Mouse (Mus musculus): ENCODE data around the gene Ahdc1. TPM values are rescaled to one million over a fixed set of nuclear protein-coding genes. Genes with fewer than 3 reads are reported as not detected.
A peak's percentile ranks its signal among the peaks of the same experiment; 100 is the strongest.

Gene Ahdc1
- polyA plus RNA-seq, 1 experiment from 2014 or later: 6.3 TPM

- Histone ChIP-seq H3K9me3 (no peaks in the 10 kb centered on the region), H3K36me3 (no peaks in the 10 kb centered on the region), H3K4me3 (replicated peaks) (no peak overlapping the region), H3K4me2 (replicated peaks) (0 out of 2 replicates have a peak overlapping the region, but pooled peaks have one; percentile 7), H3K4me1 (replicated peaks) (peaks cover 45% of the 10 kb centered on the region), H3K27ac (no peak overlapping the region), H3K27me3 (replicated peaks) (no peaks in the 10 kb centered on the region), H3K9ac (no peak overlapping the region)
- ATAC-seq: no peak
- 43% methylated on average over 9 of the region's 9 CpGs for WGBS
Measured at GRCm38 (mm10) chr4:133037293-133037692, 26.2 kb downstream of the Ahdc1 start.

- ATAC-seq: no peak
- H3K4me1 ChIP-seq (replicated peaks): peaks cover 50% of the 10 kb centered on the region
- H3K27ac ChIP-seq: no peak overlapping the region
- no peaks in the 10 kb centered on the region for H3K9me3 ChIP-seq
- WGBS: 45% methylated on average over 6 of the region's 6 CpGs
- H3K4me2 ChIP-seq (replicated peaks): peak overlapping the region; percentile 100
- peak overlapping the region; percentile 66 for H3K4me3 ChIP-seq (replicated peaks)
- H3K36me3 ChIP-seq: no peaks in the 10 kb centered on the region
- no peak overlapping the region for H3K9ac ChIP-seq
- H3K27me3 ChIP-seq (replicated peaks): no peaks in the 10 kb centered on the region
Measured at GRCm38 (mm10) chr4:133037798-133038197, 26.7 kb downstream of the Ahdc1 start.

GRCm38 (mm10) chr4:133038521-133039115 lies 27.6 kb downstream of the Ahdc1 start:
- peak overlapping the region; percentile 70 for H3K9ac ChIP-seq
- H3K4me3 ChIP-seq (replicated peaks): peak overlapping the region; percentile 66
- no peaks in the 10 kb centered on the region for H3K9me3 ChIP-seq
- H3K36me3 ChIP-seq: no peaks in the 10 kb centered on the region
- peaks cover 59% of the 10 kb centered on the region for H3K4me1 ChIP-seq (replicated peaks)
- peak; percentile 74 for ATAC-seq
- WGBS: under 1% methylated on average over 76 of the region's 76 CpGs
- peak overlapping the region; percentile 100 for H3K4me2 ChIP-seq (replicated peaks)
- H3K27me3 ChIP-seq (replicated peaks): no peaks in the 10 kb centered on the region
- H3K27ac ChIP-seq: peak overlapping the region; percentile 86

GRCm38 (mm10) chr4:133039116-133039819 lies 28.2 kb downstream of the Ahdc1 start:
- Histone ChIP-seq H3K9ac (peak overlapping the region; percentile 70), H3K9me3 (no peaks in the 10 kb centered on the region), H3K4me1 (replicated peaks) (peaks cover 65% of the 10 kb centered on the region), H3K27me3 (replicated peaks) (no peaks in the 10 kb centered on the region), H3K4me3 (replicated peaks) (peak overlapping the region; percentile 66), H3K36me3 (no peaks in the 10 kb centered on the region), H3K27ac (peak overlapping the region; percentile 86), H3K4me2 (replicated peaks) (peak overlapping the region; percentile 100)
- ATAC-seq: peak; percentile 42
- WGBS: 1% methylated on average over 73 of the region's 77 CpGs

- H3K27me3 ChIP-seq (replicated peaks): no peaks in the 10 kb centered on the region
- H3K36me3 ChIP-seq: no peaks in the 10 kb centered on the region
- no peak for ATAC-seq
- H3K27ac ChIP-seq: peak overlapping the region; percentile 86
- H3K4me1 ChIP-seq (replicated peaks): peaks cover 71% of the 10 kb centered on the region
- peak overlapping the region; percentile 100 for H3K4me2 ChIP-seq (replicated peaks)
- H3K9ac ChIP-seq: peak overlapping the region; percentile 70; the same call in 1 of the 2 replicates
- H3K4me3 ChIP-seq (replicated peaks): peak overlapping the region; percentile 66
- 27% methylated on average over 18 of the region's 18 CpGs for WGBS
- H3K9me3 ChIP-seq: no peaks in the 10 kb centered on the region
Measured at GRCm38 (mm10) chr4:133039832-133040231, 28.8 kb downstream of the Ahdc1 start.

- Histone ChIP-seq H3K27ac (0 out of 2 replicates have a peak overlapping the region, but pooled peaks have one; percentile 86), H3K27me3 (replicated peaks) (no peaks in the 10 kb centered on the region), H3K4me1 (replicated peaks) (peaks cover 76% of the 10 kb centered on the region), H3K9ac (no peak overlapping the region), H3K9me3 (no peaks in the 10 kb centered on the region), H3K36me3 (no peaks in the 10 kb centered on the region), H3K4me2 (replicated peaks) (peak overlapping the region; percentile 100), H3K4me3 (replicated peaks) (0 out of 2 replicates have a peak overlapping the region, but pooled peaks have one; percentile 66)
- 60% methylated on average over 14 of the region's 14 CpGs for WGBS
- ATAC-seq: no peak
Measured at GRCm38 (mm10) chr4:133040241-133040904, 29.3 kb downstream of the Ahdc1 start.

GRCm38 (mm10) chr4:133042244-133042643 lies 31.2 kb downstream of the Ahdc1 start:
- H3K4me2 ChIP-seq (replicated peaks): peak overlapping the region; percentile 51
- peak overlapping the region; percentile 62 for H3K27ac ChIP-seq
- peaks cover 93% of the 10 kb centered on the region for H3K4me1 ChIP-seq (replicated peaks)
- ATAC-seq: no peak
- H3K9me3 ChIP-seq: no peaks in the 10 kb centered on the region
- no peak overlapping the region; the same call in 1 of the 2 replicates for H3K4me3 ChIP-seq (replicated peaks)
- no peaks in the 10 kb centered on the region for H3K27me3 ChIP-seq (replicated peaks)
- no peaks in the 10 kb centered on the region for H3K36me3 ChIP-seq
- no peak overlapping the region for H3K9ac ChIP-seq
- 52% methylated on average over 4 of the region's 4 CpGs for WGBS

GRCm38 (mm10) chr4:133042651-133043635 lies 31.9 kb downstream of the Ahdc1 start:
- H3K9ac ChIP-seq: peak overlapping the region; percentile 21
- peak; percentile 13; the same call in 1 of the 2 replicates for ATAC-seq
- H3K27me3 ChIP-seq (replicated peaks): no peaks in the 10 kb centered on the region

GRCm38 (mm10) chr4:133043798-133044646 lies 33.0 kb downstream of the Ahdc1 start:
- ATAC-seq: no peak
- peak overlapping the region; percentile 21; the same call in 1 of the 2 replicates for H3K9ac ChIP-seq
- 0 out of 2 replicates have a peak overlapping the region, but pooled peaks have one; percentile 2 for H3K27ac ChIP-seq
- H3K27me3 ChIP-seq (replicated peaks): no peaks in the 10 kb centered on the region
- WGBS: 58% methylated on average over 6 of the region's 6 CpGs
- H3K36me3 ChIP-seq: no peaks in the 10 kb centered on the region
- peak overlapping the region; percentile 51; the same call in 1 of the 2 replicates for H3K4me2 ChIP-seq (replicated peaks)
- no peak overlapping the region for H3K4me3 ChIP-seq (replicated peaks)
- H3K4me1 ChIP-seq (replicated peaks): peaks cover 91% of the 10 kb centered on the region
- no peaks in the 10 kb centered on the region for H3K9me3 ChIP-seq

More at GRCm38 (mm10) chr4:133042651-133043635, 31.9 kb downstream of the Ahdc1 start:
- H3K27ac ChIP-seq: peak overlapping the region; percentile 62
- peaks cover 95% of the 10 kb centered on the region for H3K4me1 ChIP-seq (replicated peaks)
- H3K4me2 ChIP-seq (replicated peaks): peak overlapping the region; percentile 51
- no peaks in the 10 kb centered on the region for H3K9me3 ChIP-seq
- peak overlapping the region; percentile 8 for H3K4me3 ChIP-seq (replicated peaks)
- WGBS: 14% methylated on average over 28 of the region's 28 CpGs
- no peaks in the 10 kb centered on the region for H3K36me3 ChIP-seq

GRCm38 (mm10) chr4:133044647-133045094 lies 33.6 kb downstream of the Ahdc1 start:
- H3K4me1 ChIP-seq (replicated peaks): peaks cover 92% of the 10 kb centered on the region

More at GRCm38 (mm10) chr4:133044647-133045094, 33.6 kb downstream of the Ahdc1 start:
- 46% methylated on average over 6 of the region's 6 CpGs for WGBS
- Histone ChIP-seq H3K36me3 (no peaks in the 10 kb centered on the region), H3K27me3 (replicated peaks) (no peaks in the 10 kb centered on the region), H3K4me2 (replicated peaks) (no peak overlapping the region), H3K9ac (no peak overlapping the region), H3K9me3 (no peaks in the 10 kb centered on the region), H3K4me3 (replicated peaks) (no peak overlapping the region), H3K27ac (no peak overlapping the region)
- ATAC-seq: no peak

Measured in intestine, embryonic 15.5 days (tissue).